Mouse (Mus musculus): ENCODE data around the gene Ptgr2.
"Not testable (repeated sequence)": the region's sequence is repeated elsewhere in the genome, so short reads cannot be mapped to it uniquely, and the experiment has no call there.

Ptgr2 gene

GRCm38 (mm10) chr12:84311306-84311705, 26.3 kb downstream of the Ptgr2 start:
- DNase-seq = no peak

GRCm38 (mm10) chr12:84316006-84316405, 31.0 kb downstream of the Ptgr2 start:
- DNase-seq = no peak

GRCm38 (mm10) chr12:84316721-84317621, 31.9 kb downstream of the Ptgr2 start, which contains the start of gene Zfp410:
Gene Zfp410, plus strand, starts transcription at chr12:84316852.
- DNase-seq = peak; percentile 95

- peak; percentile 52 for DNase-seq
Observed at GRCm38 (mm10) chr12:84327111-84327512, 42.1 kb downstream of the Ptgr2 start.

GRCm38 (mm10) chr12:84336963-84337625, 52.1 kb downstream of the Ptgr2 start:
- DNase-seq = no peak

- DNase-seq = peak; percentile 65
Observed at GRCm38 (mm10) chr12:84347192-84347591, 62.2 kb downstream of the Ptgr2 start.

GRCm38 (mm10) chr12:84358699-84359098, 73.7 kb downstream of the Ptgr2 start:
- not testable (repeated sequence) for DNase-seq

GRCm38 (mm10) chr12:84361555-84362489, 76.8 kb downstream of the Ptgr2 start, which contains the start of the genes Coq6 and Fam161b:
Gene Coq6, plus strand, starts transcription at chr12:84361657.
Gene Fam161b, minus strand, starts transcription at chr12:84361833.
- peak; percentile 97 for DNase-seq

GRCm38 (mm10) chr12:84362872-84363271, 77.8 kb downstream of the Ptgr2 start:
- DNase-seq = no peak

GRCm38 (mm10) chr12:84364291-84364690, 79.3 kb downstream of the Ptgr2 start:
- no peak for DNase-seq

- DNase-seq = no peak
Observed at GRCm38 (mm10) chr12:84365137-84365536, 80.1 kb downstream of the Ptgr2 start.

Data from kidney, postnatal 10 days (tissue).